Mouse (Mus musculus) C2C12 (cell line): ENCODE results near the gene Sppl2c. TPM values are rescaled to one million over a fixed set of nuclear protein-coding genes. Genes with fewer than 3 reads are reported as not detected.

Experiments used
- H3K27me3 ChIP-seq: one replicate; pipeline ENCODE4 v1.6.1; 2011; ENCODE audit not compliant: control insufficient read depth, insufficient read depth, insufficient read length
- H3K36me3 ChIP-seq: one replicate; pipeline ENCODE4 v1.6.1; 2011; ENCODE audit not compliant: control insufficient read depth, insufficient read depth
- H3K4me3 ChIP-seq: one replicate; pipeline ENCODE4 v1.5.1; 2011; ENCODE audit warnings: mild to moderate bottlenecking, control low read depth; ENCODE audit not compliant: poor library complexity, insufficient read depth, severe bottlenecking
- H3K79me2 ChIP-seq: one replicate; pipeline ENCODE4 v1.6.1; 2011; ENCODE audit not compliant: control insufficient read depth, insufficient read depth
- H3K79me3 ChIP-seq: one replicate; pipeline ENCODE4 v1.6.1; 2011; ENCODE audit warnings: low read depth, control low read depth
- H3ac ChIP-seq: one replicate; pipeline ENCODE3; 2011; ENCODE audit warnings: low read depth; ENCODE audit not compliant: control insufficient read depth, insufficient read length
- CEBPB ChIP-seq: IDR thresholded peaks from one replicate; pipeline ENCODE4 v1.6.1; 2011; ENCODE audit warnings: low read depth, mild to moderate bottlenecking, control low read depth, moderate library complexity
- CTCF ChIP-seq: IDR thresholded peaks from one replicate; pipeline ENCODE4 v1.5.1; 2011; ENCODE audit not compliant: control insufficient read depth, insufficient read depth, insufficient read length
- FOSL1 ChIP-seq: IDR thresholded peaks from one replicate; pipeline ENCODE4 v1.8.0; 2011; ENCODE audit warnings: mild to moderate bottlenecking, low read length; ENCODE audit not compliant: poor library complexity, insufficient read depth, severe bottlenecking
- MAX ChIP-seq: IDR thresholded peaks from one replicate; pipeline ENCODE4 v1.6.1; 2011; ENCODE audit warnings: mild to moderate bottlenecking, control low read depth
- MYOD1 ChIP-seq: IDR thresholded peaks from one replicate; pipeline ENCODE4 v1.6.1; 2011; ENCODE audit warnings: low read depth; ENCODE audit not compliant: control insufficient read depth, insufficient read length
- MYOG ChIP-seq: IDR thresholded peaks from one replicate; pipeline ENCODE4 v1.6.1; 2011; ENCODE audit not compliant: control insufficient read depth, insufficient read length; ENCODE audit errors: extremely low read depth
- USF1 ChIP-seq: IDR thresholded peaks from one replicate; pipeline ENCODE4 v1.6.1; 2011; ENCODE audit warnings: low read depth, mild to moderate bottlenecking, control low read depth, moderate library complexity
- long read RNA-seq, 2 experiments: library from polyadenylated mRNA; unstranded; transcript quantifications; one replicate each; pipeline ENCODE4 v2.0.0; 2019 to 2020
- polyA plus RNA-seq: library from polyadenylated mRNA; unstranded; fragments of >200 nt; fragmentation: generic; extraction: Trizol; gene quantifications from one replicate; pipeline ENCODE4 v1.2.1, GENCODE M21; 2012; ENCODE audit warnings: missing spikeins

Gene Sppl2c
- not detected for polyA plus RNA-seq
- long read RNA-seq, experiment 1 = 0 reads
- long read RNA-seq, experiment 2 = 0 reads

DNA sequence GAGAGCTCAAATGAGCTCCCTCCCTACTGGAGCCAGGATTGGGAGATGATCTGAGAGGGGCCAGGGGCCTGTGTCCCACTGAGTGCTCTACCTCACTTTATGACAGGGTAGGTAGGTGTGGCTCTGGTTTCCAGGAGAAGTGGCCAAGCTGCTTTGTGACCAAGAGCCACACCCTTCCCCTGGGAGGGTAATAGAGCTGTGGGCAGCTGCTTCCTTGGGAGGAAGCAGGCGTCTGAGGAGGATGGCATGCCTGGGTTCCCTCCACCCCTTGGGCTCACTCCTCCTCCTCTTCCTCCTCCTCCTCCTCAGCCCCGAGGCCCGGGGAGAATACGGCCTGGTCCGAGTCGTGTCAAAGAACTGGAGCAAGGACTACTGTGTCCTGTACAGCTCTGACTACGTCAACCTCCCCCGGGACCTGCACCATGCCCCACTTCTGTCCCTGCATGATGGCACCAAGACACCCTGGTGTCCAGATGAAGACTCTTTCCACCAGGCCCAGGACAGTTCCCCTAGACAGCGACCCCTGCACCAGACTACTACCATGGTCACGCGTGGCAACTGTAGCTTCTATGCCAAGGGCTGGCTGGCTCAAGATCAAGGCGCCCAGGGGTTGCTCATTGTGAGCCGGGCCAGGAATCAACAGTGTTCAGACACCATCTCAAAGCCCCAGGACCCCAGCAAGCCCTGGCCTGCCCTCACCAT is at the start of gene Sppl2c:
Gene Sppl2c (plus strand): TSS at position 193 of the 702 bp plus-strand sequence.
- TF ChIP-seq MYOG = no peak

DNA sequence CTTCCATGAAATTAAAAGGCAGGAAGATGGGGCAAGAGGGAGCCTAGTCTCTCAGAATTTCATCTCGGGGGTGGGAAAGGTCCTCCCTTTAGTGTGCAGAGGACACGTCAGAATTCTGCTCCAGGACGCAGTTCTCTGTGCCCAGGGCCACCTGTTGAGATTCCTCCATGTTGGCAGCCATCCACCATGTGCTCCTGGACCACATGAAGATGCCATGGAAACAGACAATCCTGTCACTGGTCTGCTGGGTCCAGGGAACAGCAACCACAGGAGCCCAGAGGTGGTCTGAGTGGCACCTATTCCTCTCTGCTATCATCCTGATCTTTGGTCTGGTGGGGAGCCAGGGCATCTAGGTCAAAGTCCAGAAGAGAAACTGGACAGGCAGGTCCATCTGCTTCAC is 47.2 kb upstream of the Sppl2c start:
- no peak overlapping the region for H3K4me3 ChIP-seq
- TF ChIP-seq USF1 = no peak
- no peak for TF ChIP-seq MAX
- peaks cover 46% of the 10 kb centered on the region for H3K27me3 ChIP-seq
- H3K36me3 ChIP-seq = no peaks in the 10 kb centered on the region
- H3ac ChIP-seq = no peak overlapping the region
- H3K79me2 ChIP-seq = no peaks in the 10 kb centered on the region
- no peaks in the 10 kb centered on the region for H3K79me3 ChIP-seq

More for the DNA sequence above, at the start of gene Sppl2c:
- no peaks in the 10 kb centered on the region for H3K79me3 ChIP-seq
- no peak within 1 kb of the TSS for H3ac ChIP-seq
- peaks cover 4% of the 10 kb centered on the region for H3K27me3 ChIP-seq
- no peaks in the 10 kb centered on the region for H3K79me2 ChIP-seq
- H3K36me3 ChIP-seq = no peaks in the 10 kb centered on the region
- H3K4me3 ChIP-seq = no peak within 1 kb of the TSS

DNA sequence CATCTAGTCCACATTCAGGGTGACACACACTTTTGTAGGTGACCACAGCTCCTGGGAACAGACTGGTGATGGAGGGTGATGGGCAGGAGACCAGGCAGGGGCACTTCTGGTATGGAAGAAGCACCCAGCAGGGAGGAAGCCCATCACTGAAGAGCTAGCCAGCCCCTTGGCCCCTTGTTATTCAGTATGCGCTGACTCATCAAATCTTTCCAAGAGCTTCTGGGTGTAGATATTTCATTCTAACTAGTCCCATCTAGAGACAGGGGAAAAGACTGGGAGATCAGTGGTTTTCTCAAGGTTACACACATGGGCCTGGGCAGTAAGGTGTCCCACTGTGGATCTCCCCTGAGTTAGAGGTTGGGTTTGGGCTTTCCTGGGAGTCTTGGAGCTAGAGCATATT is 41.2 kb upstream of the Sppl2c start:
- Histone ChIP-seq H3K79me2 (no peaks in the 10 kb centered on the region), H3K36me3 (no peaks in the 10 kb centered on the region), H3K79me3 (no peaks in the 10 kb centered on the region), H3K27me3 (peaks cover 57% of the 10 kb centered on the region), H3ac (no peak overlapping the region), H3K4me3 (no peak overlapping the region)
- no peak for TF ChIP-seq MYOG

DNA sequence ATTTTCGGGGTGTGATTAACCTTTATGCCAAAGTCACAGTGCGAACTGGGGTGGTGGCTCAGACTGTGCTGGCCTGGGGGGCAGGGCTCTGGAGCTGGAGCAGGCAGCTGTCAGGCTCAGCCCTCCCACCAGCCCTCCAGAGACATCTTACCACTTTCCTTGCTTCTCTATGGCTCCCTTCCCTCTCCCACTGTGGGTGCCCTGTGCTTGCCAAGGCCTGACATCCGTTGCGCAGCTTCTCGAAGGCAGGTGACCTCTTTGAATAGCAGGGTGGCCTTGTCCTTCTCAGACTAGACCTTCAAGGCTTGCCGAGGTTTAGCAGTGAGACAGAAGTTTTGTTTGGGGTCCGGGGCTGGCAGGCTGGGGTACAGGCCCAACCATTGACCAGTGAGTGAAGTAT is 37.3 kb upstream of the Sppl2c start:
- Histone ChIP-seq H3ac (no peak overlapping the region), H3K79me2 (no peaks in the 10 kb centered on the region), H3K4me3 (no peak overlapping the region), H3K79me3 (no peaks in the 10 kb centered on the region), H3K27me3 (peaks cover 75% of the 10 kb centered on the region), H3K36me3 (no peaks in the 10 kb centered on the region)
- no peak for TF ChIP-seq CEBPB
- TF ChIP-seq USF1 = no peak
- no peak for TF ChIP-seq MYOD1
- TF ChIP-seq MYOG = no peak
- no peak for TF ChIP-seq FOSL1
- TF ChIP-seq MAX = no peak
- no peak for TF ChIP-seq CTCF

DNA sequence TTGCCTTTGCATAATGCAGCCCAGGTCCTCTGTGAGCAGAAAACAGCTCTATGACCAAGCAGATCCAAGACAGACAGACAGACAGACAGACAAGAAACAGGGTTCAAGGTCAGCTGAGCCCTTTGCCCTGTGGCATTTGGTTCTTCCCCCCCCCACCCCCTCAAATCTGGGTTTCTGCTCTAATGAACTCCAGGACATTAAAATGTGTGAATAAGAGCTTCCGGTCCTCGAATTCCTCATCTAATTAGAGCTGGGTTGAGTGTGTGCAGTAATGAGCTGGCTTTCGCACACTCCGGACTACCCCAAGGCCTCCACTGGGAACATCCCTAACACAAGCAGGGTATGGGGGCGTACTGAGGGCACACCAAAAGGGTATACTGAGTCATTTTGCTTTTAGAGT is 35.2 kb upstream of the Sppl2c start:
- peaks cover 67% of the 10 kb centered on the region for H3K27me3 ChIP-seq
- no peak overlapping the region for H3ac ChIP-seq
- no peak for TF ChIP-seq MYOG
- no peak for TF ChIP-seq MYOD1
- TF ChIP-seq CTCF = no peak
- no peak for TF ChIP-seq MAX
- TF ChIP-seq USF1 = no peak
- TF ChIP-seq CEBPB = no peak
- no peak for TF ChIP-seq FOSL1
- H3K4me3 ChIP-seq = no peak overlapping the region
- H3K79me3 ChIP-seq = no peaks in the 10 kb centered on the region
- no peaks in the 10 kb centered on the region for H3K36me3 ChIP-seq
- no peaks in the 10 kb centered on the region for H3K79me2 ChIP-seq

DNA sequence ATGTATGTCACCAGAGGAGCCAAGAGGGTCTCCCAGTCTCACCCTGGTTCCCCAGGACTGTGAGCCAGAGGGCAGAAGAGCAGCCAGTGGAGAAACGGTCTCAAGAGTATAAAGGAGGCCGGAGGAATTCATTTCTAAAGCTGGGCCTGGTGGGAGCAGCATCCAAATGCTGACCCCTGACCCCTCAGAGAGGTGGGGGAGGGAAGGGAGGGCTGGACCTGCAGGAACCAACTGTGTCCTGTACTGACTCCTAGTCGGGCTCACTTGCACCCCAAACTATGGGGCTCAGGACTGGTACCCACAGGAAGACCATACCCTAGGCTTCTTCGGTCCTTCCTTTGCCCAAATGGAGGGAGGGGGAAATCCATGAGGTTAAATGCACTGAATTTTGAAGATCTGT is 31.8 kb upstream of the Sppl2c start:
- H3K79me2 ChIP-seq = no peaks in the 10 kb centered on the region
- H3ac ChIP-seq = no peak overlapping the region
- no peaks in the 10 kb centered on the region for H3K36me3 ChIP-seq
- TF ChIP-seq MYOD1 = no peak
- no peak for TF ChIP-seq FOSL1
- TF ChIP-seq CEBPB = no peak
- no peak for TF ChIP-seq CTCF
- no peak for TF ChIP-seq MAX
- no peak for TF ChIP-seq USF1
- TF ChIP-seq MYOG = no peak
- H3K27me3 ChIP-seq = peaks cover 40% of the 10 kb centered on the region
- no peaks in the 10 kb centered on the region for H3K79me3 ChIP-seq
- H3K4me3 ChIP-seq = no peak overlapping the region
